Mouse (Mus musculus) MEL (cell line): ENCODE data around the gene Sipa1l1. TPM values are rescaled to one million over a fixed set of nuclear protein-coding genes. Genes with fewer than 3 reads are reported as not detected.

Experiments used
- DNase-seq: peaks from one replicate; pipeline ENCODE4 v3.0.0; 2011; ENCODE audit warnings: low read depth, low spot score
- H3K27ac ChIP-seq: 2 replicates; pipeline ENCODE4 v1.5.1; 2012; ENCODE audit warnings: low read depth, mild to moderate bottlenecking, control low read depth, low read length, moderate library complexity; ENCODE audit not compliant: control insufficient read depth
- H3K27me3 ChIP-seq, 2 experiments: fragments of 150-350 bp in 1 of 2; sonication (generic) in 1 of 2; 2 replicates each; pipeline ENCODE4 v1.6.1; 2012; ENCODE audit warnings: low read length in 2 of 2, mild to moderate bottlenecking in 2 of 2, improper control_type of control experiment in 1 of 2, moderate library complexity in 1 of 2; ENCODE audit not compliant: insufficient read depth in 2 of 2, control insufficient read depth in 1 of 2
- H3K36me3 ChIP-seq, 2 experiments: 2 replicates each; pipeline ENCODE4 v1.6.1; 2012 to 2014; ENCODE audit warnings: low read length in 2 of 2, improper control_type of control experiment in 1 of 2, inconsistent platforms in 1 of 2, mild to moderate bottlenecking in 1 of 2; ENCODE audit not compliant: insufficient read depth in 2 of 2, control insufficient read depth in 1 of 2
- H3K4me1 ChIP-seq, 2 experiments: fragments of 150-350 bp in 1 of 2; sonication (generic) in 1 of 2; 2 replicates each; pipeline ENCODE4 v1.6.1; 2012; ENCODE audit warnings: low read length in 2 of 2, improper control_type of control experiment in 1 of 2, mild to moderate bottlenecking in 1 of 2; ENCODE audit not compliant: insufficient read depth in 2 of 2, control insufficient read depth in 1 of 2
- H3K4me3 ChIP-seq, 2 experiments: fragments of 150-350 bp in 1 of 2; sonication (generic) in 1 of 2; 2 replicates each; pipeline ENCODE4 v1.5.1; 2012; ENCODE audit warnings: low read depth in 2 of 2, low read length in 2 of 2, mild to moderate bottlenecking in 2 of 2, moderate library complexity in 2 of 2, control low read depth in 1 of 2, improper control_type of control experiment in 1 of 2; ENCODE audit not compliant: control insufficient read depth in 1 of 2, insufficient read depth in 1 of 2
- H3K79me2 ChIP-seq: 2 replicates; pipeline ENCODE4 v1.6.1; 2012; ENCODE audit warnings: mild to moderate bottlenecking, low read length, moderate library complexity; ENCODE audit not compliant: control insufficient read depth, poor library complexity, insufficient read depth
- H3K9ac ChIP-seq: 2 replicates; pipeline ENCODE4 v1.6.1; 2012; ENCODE audit warnings: low read depth, mild to moderate bottlenecking, control low read depth, low read length, moderate library complexity; ENCODE audit not compliant: control insufficient read depth, poor library complexity, severe bottlenecking
- H3K9me3 ChIP-seq: fragments of 150-350 bp; sonication (generic); replicated peaks from 2 replicates; pipeline ENCODE4 v1.6.1; 2012; ENCODE audit warnings: mild to moderate bottlenecking, low read length, improper control_type of control experiment, moderate library complexity; ENCODE audit not compliant: insufficient read depth
- BHLHE40 ChIP-seq: IDR thresholded peaks from 2 replicates; pipeline ENCODE4 v1.6.1; 2012; ENCODE audit warnings: low read depth, mild to moderate bottlenecking, inconsistent platforms, low read length, improper control_type of control experiment, borderline replicate concordance
- CHD1 ChIP-seq: IDR thresholded peaks from 2 replicates; pipeline ENCODE4 v1.6.1; 2012; ENCODE audit warnings: low read depth, mild to moderate bottlenecking, inconsistent platforms, low read length, improper control_type of control experiment
- CHD2 ChIP-seq: IDR thresholded peaks from 2 replicates; pipeline ENCODE4 v1.6.1; 2011; ENCODE audit warnings: low read length, improper control_type of control experiment
- CTCF ChIP-seq, 3 experiments: IDR thresholded peaks in 2 of 3; conservative IDR thresholded peaks in 1 of 3; 2 replicates each; pipeline ENCODE4 v1.5.1; 2011 to 2012; ENCODE audit warnings: low read length in 3 of 3, low read depth in 2 of 3, mild to moderate bottlenecking in 2 of 3, improper control_type of control experiment in 1 of 3, inconsistent platforms in 1 of 3, mixed read lengths in 1 of 3, moderate library complexity in 1 of 3; ENCODE audit not compliant: control insufficient read depth in 1 of 3, insufficient read depth in 1 of 3, poor library complexity in 1 of 3, severe bottlenecking in 1 of 3
- EP300 ChIP-seq, 2 experiments: IDR thresholded peaks; 2 replicates each; pipeline ENCODE4 v1.6.1; 2011; ENCODE audit warnings: improper control_type of control experiment in 2 of 2, low read length in 2 of 2, low read depth in 1 of 2, mild to moderate bottlenecking in 1 of 2
- ETS1 ChIP-seq: IDR thresholded peaks from 2 replicates; pipeline ENCODE4 v1.6.1; 2012; ENCODE audit warnings: low read depth, mild to moderate bottlenecking, inconsistent platforms, low read length, improper control_type of control experiment, moderate library complexity
- GABPA ChIP-seq: IDR thresholded peaks from 2 replicates; pipeline ENCODE4 v1.6.1; 2012; ENCODE audit warnings: low read depth, mild to moderate bottlenecking, inconsistent platforms, low read length, improper control_type of control experiment, moderate library complexity
- HCFC1 ChIP-seq: IDR thresholded peaks from 2 replicates; pipeline ENCODE4 v1.6.1; 2012; ENCODE audit warnings: low read depth, mild to moderate bottlenecking, inconsistent platforms, low read length, improper control_type of control experiment, moderate library complexity
- JUND ChIP-seq: IDR thresholded peaks from 2 replicates; pipeline ENCODE4 v1.6.1; 2011; ENCODE audit warnings: low read depth, mild to moderate bottlenecking, improper control_type of control experiment, low read length
- KAT2A ChIP-seq: conservative IDR thresholded peaks from 2 replicates; pipeline ENCODE4 v1.6.1; 2012; ENCODE audit warnings: low read depth, low read length, improper control_type of control experiment, inconsistent platforms
- MAFK ChIP-seq: IDR thresholded peaks from 2 replicates; pipeline ENCODE4 v1.6.1; 2011; ENCODE audit warnings: low read depth, mild to moderate bottlenecking, low read length, improper control_type of control experiment, borderline replicate concordance
- MAZ ChIP-seq: IDR thresholded peaks from 2 replicates; pipeline ENCODE4 v1.6.1; 2012; ENCODE audit warnings: low read depth, mild to moderate bottlenecking, inconsistent platforms, low read length, improper control_type of control experiment
- MEF2A ChIP-seq: IDR thresholded peaks from 2 replicates; pipeline ENCODE4 v1.6.1; 2014; ENCODE audit warnings: low read depth, mild to moderate bottlenecking, inconsistent platforms, low read length, improper control_type of control experiment; ENCODE audit not compliant: poor library complexity, insufficient replicate concordance, severe bottlenecking; ENCODE audit errors: extremely low read depth
- MYC ChIP-seq: IDR thresholded peaks from 2 replicates; pipeline ENCODE4 v1.6.1; 2011; ENCODE audit warnings: low read depth, mild to moderate bottlenecking, low read length, improper control_type of control experiment, moderate library complexity
- NRF1 ChIP-seq: IDR thresholded peaks from 2 replicates; pipeline ENCODE4 v1.6.1; 2014; ENCODE audit warnings: low read depth, mild to moderate bottlenecking, inconsistent platforms, low read length, improper control_type of control experiment, moderate library complexity; ENCODE audit not compliant: poor library complexity, insufficient read depth, severe bottlenecking
- POLR2A ChIP-seq, 2 experiments: IDR thresholded peaks; 2 replicates each; pipeline ENCODE4 v1.6.1; 2011 to 2012; ENCODE audit warnings: low read length in 2 of 2, mild to moderate bottlenecking in 2 of 2, control low read depth in 1 of 2, improper control_type of control experiment in 1 of 2, low read depth in 1 of 2, moderate library complexity in 1 of 2; ENCODE audit not compliant: control insufficient read depth in 1 of 2, insufficient read depth in 1 of 2, poor library complexity in 1 of 2
- POLR2AphosphoS2 ChIP-seq: IDR thresholded peaks from 2 replicates; pipeline ENCODE4 v1.6.1; 2011; ENCODE audit warnings: low read length, improper control_type of control experiment
- RCOR1 ChIP-seq: IDR thresholded peaks from 2 replicates; pipeline ENCODE4 v1.6.1; 2012; ENCODE audit warnings: low read depth, mild to moderate bottlenecking, inconsistent platforms, low read length, improper control_type of control experiment
- TBP ChIP-seq: IDR thresholded peaks from 2 replicates; pipeline ENCODE4 v1.8.0; 2011; ENCODE audit warnings: low read depth, low read length, improper control_type of control experiment
- TCF12 ChIP-seq: IDR thresholded peaks from 2 replicates; pipeline ENCODE4 v1.6.1; 2014; ENCODE audit warnings: low read depth, mild to moderate bottlenecking, inconsistent platforms, low read length, improper control_type of control experiment, moderate library complexity
- USF1 ChIP-seq: IDR thresholded peaks from 2 replicates; pipeline ENCODE4 v1.6.1; 2014; ENCODE audit warnings: low read depth, mild to moderate bottlenecking, inconsistent platforms, low read length, improper control_type of control experiment, moderate library complexity
- ZC3H11A ChIP-seq: IDR thresholded peaks from 2 replicates; pipeline ENCODE4 v1.6.1; 2012; ENCODE audit warnings: low read depth, mild to moderate bottlenecking, inconsistent platforms, low read length, improper control_type of control experiment
- ZKSCAN1 ChIP-seq: IDR thresholded peaks from 2 replicates; pipeline ENCODE4 v1.6.1; 2012; ENCODE audit warnings: low read depth, mild to moderate bottlenecking, inconsistent platforms, low read length, improper control_type of control experiment, moderate library complexity
- ZNF384 ChIP-seq: IDR thresholded peaks from 2 replicates; pipeline ENCODE4 v1.6.1; 2012; ENCODE audit warnings: low read depth, mild to moderate bottlenecking, inconsistent platforms, low read length, improper control_type of control experiment
- polyA plus RNA-seq, 2 experiments: library from polyadenylated mRNA; stranded (reverse) in 1 of 2; unstranded in 1 of 2; fragments of >175 nt in 1 of 2; fragments of >200 nt in 1 of 2; gene quantifications; 2 replicates each; pipeline versions ENCODE4 v1.2.1 to v1.2.4; 2012; ENCODE audit warnings: low replicate concordance in 2 of 2, low read depth in 1 of 2; ENCODE audit not compliant: insufficient read length in 2 of 2, insufficient read depth in 1 of 2, missing spikeins in 1 of 2
- total RNA-seq: library from RNA; depleted of rRNA; stranded (reverse); fragments of 300-350 nt; gene quantifications from 2 replicates; pipeline ENCODE4 v1.2.3, GENCODE M21; 2012

Gene Sipa1l1
- total and polyA plus RNA-seq, 3 experiments = 18.1 to 42.7 (median 19.3) TPM

DNA sequence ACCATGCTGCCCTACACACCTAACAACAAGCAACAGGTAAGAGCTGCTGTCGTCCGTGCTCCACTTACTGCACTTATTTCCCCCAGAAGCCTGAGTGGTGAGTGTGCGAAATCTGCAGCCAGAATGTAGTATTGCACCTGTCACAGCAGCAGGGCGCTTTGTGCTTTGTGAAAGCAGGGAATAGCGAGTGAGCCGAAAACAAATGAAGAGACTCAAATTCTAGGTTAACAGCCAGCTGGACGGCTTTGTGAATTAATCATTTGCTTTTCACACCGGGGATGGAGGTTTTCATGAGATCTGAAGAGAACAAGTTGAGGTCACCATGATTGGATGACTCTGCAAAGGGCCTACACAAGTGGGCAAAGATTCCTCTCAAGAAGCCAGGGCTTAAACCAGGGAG is 215.6 kb downstream of the Sipa1l1 start:
- Histone ChIP-seq H3K27me3 (no peaks in the 10 kb centered on the region), H3K36me3 (peaks cover 0 to 2% of the 10 kb centered on the region in 2 experiments; a peak in 1 of 4 replicates), H3K9me3 (no peaks in the 10 kb centered on the region), H3K27ac (no peak overlapping the region), H3K4me1 (no peaks in the 10 kb centered on the region), H3K9ac (no peak overlapping the region), H3K79me2 (no peaks in the 10 kb centered on the region), H3K4me3 (no peak overlapping the region)
- DNase-seq = no peak
- TF ChIP-seq CHD1 (no peak), NRF1 (no peak), BHLHE40 (no peak), CTCF (IDR thresholded peaks at IDR 0.05 in 2 of 3, conservative IDR thresholded peaks at IDR 0.05 in 1 of 3; ENCODE audit: control insufficient read depth in 1 of 3, insufficient read depth in 1 of 3, low read depth in 2 of 3, low read length in 3 of 3, poor library complexity in 1 of 3, severe bottlenecking in 1 of 3) (no peak), MYC (no peak), EP300 (IDR thresholded peaks at IDR 0.05; ENCODE audit: low read depth in 1 of 2, low read length in 2 of 2) (no peak), MEF2A (no peak), POLR2A (IDR thresholded peaks at IDR 0.05; ENCODE audit: control insufficient read depth in 1 of 2, insufficient read depth in 1 of 2, low read depth in 1 of 2, low read length in 2 of 2, poor library complexity in 1 of 2) (no peak), GABPA (no peak), MAZ (no peak), ZC3H11A (no peak), ZNF384 (no peak), CHD2 (no peak), ETS1 (no peak), TBP (no peak), MAFK (no peak), JUND (no peak)

DNA sequence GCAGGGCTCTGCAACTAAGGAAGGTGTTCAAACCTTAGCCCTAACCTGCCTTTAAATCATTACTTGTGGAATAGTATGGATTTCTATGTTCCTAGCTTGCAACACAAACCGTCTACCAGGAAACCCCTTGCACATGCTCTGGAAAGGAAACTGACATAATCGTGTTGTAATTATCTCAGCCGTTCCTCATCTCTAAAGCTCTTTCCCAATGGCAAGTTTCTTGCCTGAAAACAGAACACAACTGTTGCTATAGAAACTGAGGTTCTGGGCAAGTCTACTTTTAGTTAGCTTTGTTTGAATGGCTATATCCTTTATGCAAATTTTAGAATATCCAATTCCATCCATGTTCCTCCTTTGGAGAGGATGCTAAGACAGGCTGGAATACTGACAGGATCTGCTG is 217.9 kb downstream of the Sipa1l1 start:
- Histone ChIP-seq H3K36me3 (peaks cover 0 to 2% of the 10 kb centered on the region in 2 experiments; a peak in 1 of 4 replicates), H3K4me3 (no peak overlapping the region), H3K79me2 (no peaks in the 10 kb centered on the region), H3K27ac (no peak overlapping the region), H3K4me1 (no peaks in the 10 kb centered on the region), H3K27me3 (no peaks in the 10 kb centered on the region), H3K9ac (no peak overlapping the region), H3K9me3 (no peaks in the 10 kb centered on the region)
- TF ChIP-seq CHD2 = no peak
- TF ChIP-seq TBP = no peak
- no peak for TF ChIP-seq KAT2A
- TF ChIP-seq ZNF384 = no peak
- no peak for TF ChIP-seq POLR2AphosphoS2
- no peak for TF ChIP-seq MEF2A
- TF ChIP-seq MYC = no peak
- no peak for TF ChIP-seq HCFC1
- TF ChIP-seq USF1 = no peak
- TF ChIP-seq RCOR1 = no peak
- no peak for TF ChIP-seq ZKSCAN1
- TF ChIP-seq TCF12 = no peak
- TF ChIP-seq CTCF (IDR thresholded peaks at IDR 0.05 in 2 of 3, conservative IDR thresholded peaks at IDR 0.05 in 1 of 3; ENCODE audit: control insufficient read depth in 1 of 3, insufficient read depth in 1 of 3, low read depth in 2 of 3, low read length in 3 of 3, poor library complexity in 1 of 3, severe bottlenecking in 1 of 3) = no peak
- no peak for DNase-seq
